Mouse (Mus musculus) forebrain, embryonic 12.5 days (tissue): Measurements from ENCODE around the gene Qpctl. TPM values are rescaled to one million over a fixed set of nuclear protein-coding genes. Genes with fewer than 3 reads are reported as not detected.

Source experiments
- ATAC-seq: fragments of 200-750 bp; cut with Nextera tagmentation; 2 replicates; pipeline ENCODE4 v1.8.0; 2017; ENCODE audit warnings: moderate TSS enrichment; ENCODE audit not compliant: low FRiP score
- H3K27ac ChIP-seq: fragments of 300-500 bp; sonication (generic); 2 replicates; pipeline ENCODE4 v1.5.1; 2016; ENCODE audit warnings: mild to moderate bottlenecking
- H3K27me3 ChIP-seq: fragments of 300-500 bp; sonication (generic); 2 replicates; pipeline ENCODE4 v1.6.1; 2016; ENCODE audit warnings: mild to moderate bottlenecking
- H3K36me3 ChIP-seq: fragments of 300-500 bp; sonication (generic); replicated peaks from 2 replicates; pipeline ENCODE4 v1.6.1; 2016; ENCODE audit warnings: mild to moderate bottlenecking
- H3K4me1 ChIP-seq: fragments of 300-500 bp; sonication (generic); 2 replicates; pipeline ENCODE4 v1.6.1; 2016
- H3K4me2 ChIP-seq: fragments of 300-500 bp; sonication (generic); 2 replicates; pipeline ENCODE4 v1.6.1; 2016; ENCODE audit warnings: mild to moderate bottlenecking, moderate library complexity
- H3K4me3 ChIP-seq: fragments of 300-500 bp; sonication (generic); replicated peaks from 2 replicates; pipeline ENCODE4 v1.5.1; 2016; ENCODE audit warnings: mild to moderate bottlenecking
- H3K9ac ChIP-seq: fragments of 300-500 bp; sonication (generic); 2 replicates; pipeline ENCODE4 v1.6.1; 2016; ENCODE audit warnings: mild to moderate bottlenecking
- H3K9me3 ChIP-seq: fragments of 300-500 bp; sonication (generic); 2 replicates; pipeline ENCODE4 v1.6.1; 2016
- WGBS: fragments of 180-500 bp; shearing (Covaris S2); methylation state at CpG from one replicate; pipeline ENCODE4 v1.1.7; 2016; 5-methylcytosine and 5-hydroxymethylcytosine counted together
- polyA plus RNA-seq: library from polyadenylated mRNA; unstranded; fragments of >200 nt; fragmentation: Nextera tagmentation; extraction: Ambion mirVana; gene quantifications from 2 replicates; pipeline ENCODE4 v1.2.1, GENCODE M21; 2016

The Qpctl gene
- polyA plus RNA-seq, 1 experiment from 2014 or later = 14.4 TPM

GRCm38 (mm10) chr7:19176516-19176947 lies 27.4 kb upstream of the Qpctl start:
- H3K9ac ChIP-seq = peak overlapping the region; percentile 57
- 3% methylated on average over 17 of the region's 21 CpGs for WGBS
- peak overlapping the region; percentile 61; the same call in 1 of the 2 replicates for H3K27ac ChIP-seq
- peak overlapping the region; percentile 71 for H3K4me2 ChIP-seq
- no peaks in the 10 kb centered on the region for H3K9me3 ChIP-seq
- H3K36me3 ChIP-seq = no peaks in the 10 kb centered on the region
- H3K4me1 ChIP-seq = peaks cover 63% of the 10 kb centered on the region
- peaks cover 75% of the 10 kb centered on the region for H3K27me3 ChIP-seq
- peak; percentile 33 for ATAC-seq
- peak overlapping the region; percentile 53 for H3K4me3 ChIP-seq

GRCm38 (mm10) chr7:19175708-19176515 lies 26.8 kb upstream of the Qpctl start, which contains the start of gene Eml2:
Eml2 (plus strand) TSS chr7:19176421.
- Histone ChIP-seq H3K4me3 (peak within 1 kb of the TSS; percentile 53), H3K9ac (peak within 1 kb of the TSS; percentile 57), H3K4me2 (peak within 1 kb of the TSS; percentile 71), H3K36me3 (no peaks in the 10 kb centered on the region), H3K9me3 (no peaks in the 10 kb centered on the region), H3K4me1 (peaks cover 57% of the 10 kb centered on the region), H3K27ac (peak within 1 kb of the TSS; percentile 61; the same call in 1 of the 2 replicates), H3K27me3 (peaks cover 71% of the 10 kb centered on the region)
- under 1% methylated on average over 30 of the region's 30 CpGs for WGBS
- ATAC-seq = peak; percentile 88

DNA sequence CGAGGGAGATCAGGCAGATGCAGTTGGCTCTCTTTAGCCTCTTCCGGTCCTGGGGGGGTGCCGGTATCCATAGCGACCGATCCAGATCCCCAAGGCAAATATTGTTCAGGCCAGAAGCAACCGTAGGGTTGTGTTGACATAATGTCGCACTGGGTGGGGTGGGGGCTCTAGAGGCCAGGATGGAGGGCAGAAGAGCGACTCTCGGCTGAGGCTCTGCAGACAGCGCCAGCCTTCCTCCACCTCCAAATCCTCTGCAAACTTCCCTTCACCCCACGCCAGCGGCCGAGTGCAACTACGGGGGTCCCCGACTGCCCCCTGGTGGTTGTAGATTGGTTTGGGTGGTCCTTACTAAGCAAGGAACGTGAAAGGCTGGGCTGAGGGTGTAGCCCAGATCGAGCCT lies 23.8 kb upstream of the Qpctl start:
- 5% methylated on average over 17 of the region's 17 CpGs for WGBS
- Histone ChIP-seq H3K4me1 (peaks cover 43% of the 10 kb centered on the region), H3K9me3 (no peaks in the 10 kb centered on the region), H3K27ac (no peak overlapping the region), H3K9ac (peak overlapping the region; percentile 44), H3K36me3 (no peaks in the 10 kb centered on the region), H3K4me3 (peak overlapping the region; percentile 32), H3K4me2 (peak overlapping the region; percentile 61), H3K27me3 (peaks cover 41% of the 10 kb centered on the region)
- peak; percentile 36 for ATAC-seq

- Histone ChIP-seq H3K9ac (no peak overlapping the region), H3K4me2 (no peak overlapping the region), H3K4me3 (no peak overlapping the region), H3K27ac (no peak overlapping the region), H3K36me3 (no peaks in the 10 kb centered on the region), H3K27me3 (peaks cover 31% of the 10 kb centered on the region), H3K9me3 (peaks cover 7% of the 10 kb centered on the region; the same call in 1 of the 2 replicates), H3K4me1 (peaks cover 36% of the 10 kb centered on the region)
- 60% methylated on average over 8 of the region's 8 CpGs for WGBS
- ATAC-seq = no peak
Measured at GRCm38 (mm10) chr7:19171831-19172230, 22.7 kb upstream of the Qpctl start.

GRCm38 (mm10) chr7:19170142-19170541 lies 21.1 kb upstream of the Qpctl start:
- Histone ChIP-seq H3K4me2 (no peak overlapping the region), H3K9ac (no peak overlapping the region), H3K9me3 (peaks cover 7% of the 10 kb centered on the region; the same call in 1 of the 2 replicates), H3K4me1 (peaks cover 29% of the 10 kb centered on the region), H3K36me3 (no peaks in the 10 kb centered on the region), H3K4me3 (no peak overlapping the region), H3K27me3 (peaks cover 26% of the 10 kb centered on the region), H3K27ac (no peak overlapping the region)
- ATAC-seq = no peak
- 71% methylated on average over 8 of the region's 8 CpGs for WGBS

GRCm38 (mm10) chr7:19169506-19169905 lies 20.4 kb upstream of the Qpctl start:
- Histone ChIP-seq H3K4me3 (no peak overlapping the region), H3K4me1 (peaks cover 36% of the 10 kb centered on the region), H3K9me3 (peaks cover 7% of the 10 kb centered on the region; the same call in 1 of the 2 replicates), H3K27ac (no peak overlapping the region), H3K36me3 (no peaks in the 10 kb centered on the region), H3K4me2 (no peak overlapping the region), H3K9ac (no peak overlapping the region), H3K27me3 (peaks cover 28% of the 10 kb centered on the region)
- ATAC-seq = no peak
- 58% methylated on average over 10 of the region's 10 CpGs for WGBS

DNA sequence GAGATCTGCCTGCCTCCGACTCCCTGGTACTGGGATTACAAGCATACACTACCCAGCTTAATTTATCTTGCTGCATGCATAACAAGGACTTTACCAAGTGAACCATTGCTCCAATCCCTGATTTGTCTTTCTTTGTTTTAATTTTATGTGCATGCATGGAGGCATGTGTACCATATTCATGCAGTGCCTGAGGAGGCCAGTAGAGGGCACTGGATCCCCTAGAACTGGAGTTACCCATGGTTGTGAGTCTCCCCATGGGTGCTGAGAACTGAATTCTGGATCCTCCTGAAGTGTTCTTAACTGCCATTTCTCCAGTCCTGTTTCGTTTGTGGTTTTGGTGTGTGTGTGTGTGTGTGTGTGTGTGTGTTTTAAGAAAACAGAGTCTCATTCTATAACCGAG lies 17.9 kb upstream of the Qpctl start:
- Histone ChIP-seq H3K36me3 (no peaks in the 10 kb centered on the region), H3K4me3 (no peak overlapping the region), H3K9ac (no peak overlapping the region), H3K9me3 (peaks cover 7% of the 10 kb centered on the region; the same call in 1 of the 2 replicates), H3K4me1 (peaks cover 36% of the 10 kb centered on the region), H3K4me2 (no peak overlapping the region), H3K27ac (no peak overlapping the region), H3K27me3 (peaks cover 44% of the 10 kb centered on the region)
- WGBS = 87% methylated on average over 3 of the region's 3 CpGs
- ATAC-seq = no peak

- WGBS = 12% methylated on average over 14 of the region's 14 CpGs
- 0 out of 2 replicates have a peak within 1 kb of the TSS, but pooled peaks have one; percentile 9 for H3K9ac ChIP-seq
- H3K27ac ChIP-seq = no peak within 1 kb of the TSS
- peaks cover 7% of the 10 kb centered on the region; the same call in 1 of the 2 replicates for H3K9me3 ChIP-seq
- peak within 1 kb of the TSS; percentile 37 for H3K4me2 ChIP-seq
- 0 out of 2 replicates have a peak within 1 kb of the TSS, but pooled peaks have one; percentile 1 for H3K4me3 ChIP-seq
- peaks cover 48% of the 10 kb centered on the region for H3K27me3 ChIP-seq
- H3K36me3 ChIP-seq = no peaks in the 10 kb centered on the region
- ATAC-seq = peak; percentile 57
- H3K4me1 ChIP-seq = peaks cover 33% of the 10 kb centered on the region
Measured at GRCm38 (mm10) chr7:19165656-19166423, 16.7 kb upstream of the Qpctl start, which contains the start of gene Gipr. Gipr (minus strand) TSS chr7:19166127.

GRCm38 (mm10) chr7:19164978-19165377 lies 15.9 kb upstream of the Qpctl start:
- H3K4me3 ChIP-seq = no peak overlapping the region
- H3K9ac ChIP-seq = no peak overlapping the region
- peaks cover 37% of the 10 kb centered on the region for H3K4me1 ChIP-seq
- H3K27ac ChIP-seq = no peak overlapping the region
- ATAC-seq = no peak
- H3K36me3 ChIP-seq = no peaks in the 10 kb centered on the region
- H3K27me3 ChIP-seq = peaks cover 56% of the 10 kb centered on the region
- H3K9me3 ChIP-seq = peaks cover 7% of the 10 kb centered on the region; the same call in 1 of the 2 replicates
- peak overlapping the region; percentile 34 for H3K4me2 ChIP-seq
- WGBS = 3% methylated on average over 13 of the region's 13 CpGs

- peaks cover 39% of the 10 kb centered on the region for H3K4me1 ChIP-seq
- peaks cover 7% of the 10 kb centered on the region; the same call in 1 of the 2 replicates for H3K9me3 ChIP-seq
- H3K4me3 ChIP-seq = no peak overlapping the region
- no peak overlapping the region for H3K27ac ChIP-seq
- WGBS = 2% methylated on average over 6 of the region's 6 CpGs
- H3K27me3 ChIP-seq = peaks cover 64% of the 10 kb centered on the region
- no peaks in the 10 kb centered on the region for H3K36me3 ChIP-seq
- ATAC-seq = peak; percentile 27; the same call in 1 of the 2 replicates
- peak overlapping the region; percentile 34 for H3K4me2 ChIP-seq
- H3K9ac ChIP-seq = no peak overlapping the region; the same call in 1 of the 2 replicates
Measured at GRCm38 (mm10) chr7:19164189-19164588, 15.1 kb upstream of the Qpctl start.

- ATAC-seq = no peak
- no peak overlapping the region for H3K4me3 ChIP-seq
- H3K27ac ChIP-seq = no peak overlapping the region
- peaks cover 69% of the 10 kb centered on the region for H3K27me3 ChIP-seq
- H3K4me1 ChIP-seq = peaks cover 39% of the 10 kb centered on the region
- peak overlapping the region; percentile 34; the same call in 1 of the 2 replicates for H3K4me2 ChIP-seq
- 36% methylated on average over 11 of the region's 12 CpGs for WGBS
- no peaks in the 10 kb centered on the region for H3K36me3 ChIP-seq
- peaks cover 7% of the 10 kb centered on the region; the same call in 1 of the 2 replicates for H3K9me3 ChIP-seq
- H3K9ac ChIP-seq = no peak overlapping the region; the same call in 1 of the 2 replicates
Measured at GRCm38 (mm10) chr7:19163752-19164151, 14.7 kb upstream of the Qpctl start.

DNA sequence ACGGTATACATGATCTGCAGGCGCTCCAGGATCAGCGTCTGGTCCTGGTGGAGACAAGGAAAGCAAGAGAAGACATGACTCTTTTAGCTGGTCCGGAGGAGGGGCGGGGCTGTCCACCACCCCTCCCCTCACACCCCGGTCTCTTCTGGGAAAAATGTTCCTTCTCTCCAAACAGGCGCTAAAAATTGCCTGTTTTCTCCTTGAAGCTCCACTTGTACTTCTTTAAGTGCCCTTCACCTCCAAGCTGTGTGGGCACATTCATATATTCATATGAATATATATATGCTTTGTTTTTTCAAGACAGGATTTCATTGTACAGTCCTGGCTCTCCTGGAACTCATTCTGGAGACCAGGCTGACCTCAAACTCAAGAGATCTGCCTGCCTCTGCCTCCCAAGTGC lies 13.8 kb upstream of the Qpctl start:
- Histone ChIP-seq H3K27me3 (peaks cover 73% of the 10 kb centered on the region), H3K4me2 (no peak overlapping the region)
- ATAC-seq = no peak

More for the DNA sequence above, 13.8 kb upstream of the Qpctl start:
- H3K4me1 ChIP-seq = peaks cover 40% of the 10 kb centered on the region
- WGBS = 86% methylated on average over 7 of the region's 7 CpGs
- no peaks in the 10 kb centered on the region for H3K36me3 ChIP-seq
- no peak overlapping the region for H3K4me3 ChIP-seq
- no peak overlapping the region for H3K9ac ChIP-seq
- no peak overlapping the region for H3K27ac ChIP-seq
- peaks cover 7% of the 10 kb centered on the region; the same call in 1 of the 2 replicates for H3K9me3 ChIP-seq
